Mouse (Mus musculus) embryonic facial prominence, embryonic 10.5 days (tissue): ENCODE results near the gene Ahnak2. TPM values are rescaled to one million over a fixed set of nuclear protein-coding genes. Genes with fewer than 3 reads are reported as not detected.

ENCODE experiments used
- DNase-seq: peaks from one replicate; pipeline ENCODE4 v3.0.0-alpha.2; 2017; ENCODE audit warnings: low spot score
- H3K27ac ChIP-seq: fragments of 300-500 bp; sonication (generic); replicated peaks from 2 replicates; pipeline ENCODE4 v1.5.1; 2016; ENCODE audit warnings: mild to moderate bottlenecking
- H3K27me3 ChIP-seq: fragments of 300-500 bp; sonication (generic); replicated peaks from 2 replicates; pipeline ENCODE4 v1.6.1; 2016; ENCODE audit warnings: low read depth, mild to moderate bottlenecking; ENCODE audit not compliant: poor library complexity, severe bottlenecking
- H3K36me3 ChIP-seq: fragments of 300-500 bp; sonication (generic); replicated peaks from 2 replicates; pipeline ENCODE4 v1.6.1; 2016; ENCODE audit warnings: mild to moderate bottlenecking, moderate library complexity
- H3K4me1 ChIP-seq: fragments of 300-500 bp; sonication (generic); 2 replicates; pipeline ENCODE4 v1.6.1; 2016
- H3K4me3 ChIP-seq: fragments of 300-500 bp; sonication (generic); 2 replicates; pipeline ENCODE4 v1.5.1; 2016; ENCODE audit warnings: mild to moderate bottlenecking, moderate library complexity
- H3K9me3 ChIP-seq: fragments of 300-500 bp; sonication (generic); 2 replicates; pipeline ENCODE4 v1.6.1; 2016; ENCODE audit warnings: mild to moderate bottlenecking
- WGBS: fragments of 180-500 bp; shearing (Covaris S2); methylation state at CpG from one replicate; pipeline ENCODE4 v1.1.7; 2016; 5-methylcytosine and 5-hydroxymethylcytosine counted together
- microRNA-seq: library from miRNA; unstranded; fragments of <30 nt; microRNA quantifications from one replicate; pipeline ENCODE4, GENCODE M21; 2017
- polyA plus RNA-seq: library from polyadenylated mRNA; unstranded; fragments of >200 nt; fragmentation: Nextera tagmentation; extraction: Ambion mirVana; gene quantifications from 2 replicates; pipeline ENCODE4 v1.2.1, GENCODE M21; 2016

Ahnak2 gene
- polyA plus RNA-seq, 1 experiment from 2014 or later = 0.20 TPM

DNA sequence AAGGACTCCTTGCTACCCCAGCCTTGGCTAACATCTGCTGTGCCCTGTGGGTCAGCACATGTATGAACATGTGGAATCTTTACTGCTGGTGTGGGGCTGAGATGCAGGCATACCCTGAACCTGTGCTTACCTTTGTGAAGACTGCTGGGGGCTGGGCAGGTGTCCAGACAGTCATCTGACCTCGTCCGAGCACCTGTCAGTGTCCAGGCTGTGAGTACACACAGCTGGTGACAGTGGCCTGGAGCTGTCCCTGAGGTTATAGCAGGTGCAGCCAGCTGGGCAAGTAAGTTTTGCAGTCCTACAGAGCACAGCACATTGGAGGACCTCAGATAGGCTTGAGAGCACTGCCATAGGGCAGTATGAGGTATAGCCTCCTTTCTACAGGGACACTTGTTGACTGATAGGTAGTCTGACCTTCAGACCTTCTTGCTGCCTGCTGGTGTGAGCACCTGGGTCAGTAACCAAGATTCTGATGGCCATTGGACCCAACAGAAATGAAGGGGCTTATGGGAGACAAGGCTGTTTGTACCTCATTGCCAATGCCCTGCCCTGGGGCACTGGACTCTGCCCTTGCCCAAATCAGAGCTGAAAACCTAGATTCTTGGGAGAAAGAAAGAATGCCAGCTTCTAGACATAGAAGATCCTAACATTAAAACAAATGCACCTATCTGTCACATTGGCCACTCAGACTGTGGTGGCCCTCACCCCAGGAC lies 68.2 kb downstream of the Ahnak2 start:
- Histone ChIP-seq H3K27ac (no peak overlapping the region), H3K9me3 (no peaks in the 10 kb centered on the region), H3K4me3 (no peak overlapping the region), H3K27me3 (no peaks in the 10 kb centered on the region), H3K36me3 (peaks cover 81% of the 10 kb centered on the region), H3K4me1 (no peaks in the 10 kb centered on the region)
- DNase-seq = no peak
- WGBS = 86% methylated on average over 2 of the region's 2 CpGs

GRCm38 (mm10) chr12:112732591-112732990 lies 69.9 kb downstream of the Ahnak2 start:
- Histone ChIP-seq H3K36me3 (peaks cover 64% of the 10 kb centered on the region), H3K27me3 (no peaks in the 10 kb centered on the region), H3K9me3 (no peaks in the 10 kb centered on the region), H3K4me3 (no peak overlapping the region), H3K27ac (no peak overlapping the region; the same call in 1 of the 2 replicates), H3K4me1 (no peaks in the 10 kb centered on the region)
- DNase-seq = no peak
- WGBS = 87% methylated on average over 10 of the region's 10 CpGs

DNA sequence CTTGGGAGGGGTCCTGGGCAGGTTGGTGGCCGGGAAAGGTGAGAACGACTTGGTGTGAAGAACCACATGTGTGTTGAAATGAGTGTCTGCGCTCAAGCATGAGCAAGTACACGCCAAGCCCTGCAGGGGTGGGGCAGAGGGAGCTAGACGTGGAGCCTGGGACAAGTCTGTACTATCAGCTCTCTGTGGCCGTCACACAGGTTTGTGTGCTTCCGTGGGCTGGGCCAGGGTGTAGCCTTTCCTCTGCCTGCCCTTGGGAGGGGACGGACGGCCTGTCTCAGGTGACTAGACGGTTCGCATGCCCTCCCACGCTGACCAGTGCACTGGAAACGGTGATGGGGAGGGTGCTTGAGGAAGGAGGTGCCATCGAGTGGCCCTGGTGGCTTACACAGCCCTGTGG lies 71.6 kb downstream of the Ahnak2 start:
- Histone ChIP-seq H3K9me3 (no peaks in the 10 kb centered on the region), H3K27ac (no peak overlapping the region), H3K27me3 (no peaks in the 10 kb centered on the region), H3K4me1 (no peaks in the 10 kb centered on the region), H3K36me3 (peaks cover 46% of the 10 kb centered on the region), H3K4me3 (no peak overlapping the region)
- no peak for DNase-seq
- 90% methylated on average over 14 of the region's 14 CpGs for WGBS

DNA sequence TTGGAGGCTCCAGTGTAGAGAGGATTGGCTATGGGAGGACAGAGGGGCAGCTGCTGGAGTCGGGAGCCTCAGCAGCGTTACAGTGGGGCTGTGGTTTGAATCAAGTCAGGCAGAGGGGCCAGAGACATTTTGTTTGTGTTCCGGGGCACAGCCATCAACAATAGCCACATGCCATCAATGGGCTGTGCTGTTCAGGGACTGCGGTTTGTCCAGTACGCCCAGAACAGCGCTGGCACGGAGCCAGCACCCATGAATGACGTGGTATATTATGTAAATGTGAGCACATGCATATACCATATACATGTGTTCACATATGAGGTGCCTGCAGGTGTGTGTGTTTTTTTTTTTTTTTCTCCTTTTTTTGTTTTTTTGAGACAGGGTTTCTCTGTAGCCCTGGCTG lies 74.7 kb downstream of the Ahnak2 start:
- Histone ChIP-seq H3K4me3 (no peak overlapping the region), H3K4me1 (peaks cover 20% of the 10 kb centered on the region), H3K27ac (no peak overlapping the region), H3K9me3 (no peaks in the 10 kb centered on the region), H3K36me3 (peaks cover 19% of the 10 kb centered on the region; the same call in 1 of the 2 replicates), H3K27me3 (peaks cover 21% of the 10 kb centered on the region)
- 86% methylated on average over 8 of the region's 8 CpGs for WGBS
- no peak for DNase-seq

GRCm38 (mm10) chr12:112724077-112724805 lies 78.2 kb downstream of the Ahnak2 start:
- Histone ChIP-seq H3K27me3 (peaks cover 56% of the 10 kb centered on the region), H3K27ac (no peak overlapping the region)
- 79% methylated on average over 11 of the region's 11 CpGs for WGBS

GRCm38 (mm10) chr12:112723445-112723844 lies 79.0 kb downstream of the Ahnak2 start:
- WGBS = 86% methylated on average over 6 of the region's 6 CpGs
- H3K9me3 ChIP-seq = no peaks in the 10 kb centered on the region
- no peaks in the 10 kb centered on the region; the same call in 1 of the 2 replicates for H3K36me3 ChIP-seq
- H3K27ac ChIP-seq = no peak overlapping the region
- peaks cover 49% of the 10 kb centered on the region for H3K4me1 ChIP-seq
- no peak for DNase-seq
- peaks cover 62% of the 10 kb centered on the region for H3K27me3 ChIP-seq
- peak overlapping the region; percentile 93 for H3K4me3 ChIP-seq

More at GRCm38 (mm10) chr12:112724077-112724805, 78.2 kb downstream of the Ahnak2 start:
- H3K9me3 ChIP-seq = no peaks in the 10 kb centered on the region
- H3K4me1 ChIP-seq = peaks cover 46% of the 10 kb centered on the region
- H3K4me3 ChIP-seq = no peak overlapping the region
- H3K36me3 ChIP-seq = no peaks in the 10 kb centered on the region; the same call in 1 of the 2 replicates
- DNase-seq = peak; percentile 81

- H3K27me3 ChIP-seq = peaks cover 62% of the 10 kb centered on the region
- DNase-seq = no peak
- H3K36me3 ChIP-seq = no peaks in the 10 kb centered on the region; the same call in 1 of the 2 replicates
- H3K27ac ChIP-seq = peak overlapping the region; percentile 83; the same call in 1 of the 2 replicates
- 12% methylated on average over 5 of the region's 5 CpGs for WGBS
- H3K9me3 ChIP-seq = no peaks in the 10 kb centered on the region
- peaks cover 49% of the 10 kb centered on the region for H3K4me1 ChIP-seq
- peak overlapping the region; percentile 93 for H3K4me3 ChIP-seq
Observed at GRCm38 (mm10) chr12:112723028-112723330, 79.5 kb downstream of the Ahnak2 start.

DNA sequence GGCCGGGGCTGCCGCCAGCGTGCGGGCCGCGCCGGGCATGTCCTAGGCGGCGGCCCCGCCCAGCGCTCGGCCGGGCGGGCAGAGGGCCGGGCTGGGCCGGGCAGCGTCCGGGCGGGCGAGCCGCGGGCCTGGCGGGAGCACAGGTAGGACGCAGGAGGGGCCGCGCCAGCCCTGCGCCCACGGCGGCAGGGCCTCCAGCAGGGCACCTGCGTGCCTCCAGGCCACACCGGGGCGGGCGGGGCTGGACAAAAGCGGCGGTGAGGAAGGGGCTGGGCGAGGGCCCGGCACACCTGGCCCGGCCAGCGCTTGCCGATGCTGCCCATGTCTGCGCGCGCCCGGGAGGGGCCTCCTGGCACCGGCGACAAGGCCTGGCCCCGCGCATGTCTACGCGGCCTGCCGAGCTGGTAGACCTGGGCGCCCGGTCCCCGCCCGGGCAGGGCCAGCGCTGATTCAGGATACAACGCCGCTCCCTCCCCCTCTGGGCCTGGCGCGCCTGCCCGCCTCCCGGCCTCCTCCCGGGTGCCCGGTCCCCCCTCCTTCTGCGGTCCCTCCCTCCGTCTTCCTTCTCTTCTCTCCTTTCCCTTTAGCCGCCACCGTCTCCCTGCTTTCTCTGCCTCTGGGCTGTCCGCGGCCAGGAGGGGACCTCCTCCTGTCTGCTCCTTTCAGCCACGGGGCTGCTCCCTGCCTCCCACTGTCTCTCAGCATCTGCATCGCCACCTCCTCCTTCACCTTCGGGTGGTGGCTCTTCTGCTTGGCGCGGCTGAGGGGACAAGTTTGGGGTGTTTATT lies 80.0 kb downstream of the Ahnak2 start:
- no peaks in the 10 kb centered on the region; the same call in 1 of the 2 replicates for H3K36me3 ChIP-seq
- H3K27ac ChIP-seq = peak overlapping the region; percentile 83
- H3K4me3 ChIP-seq = peak overlapping the region; percentile 93
- peak; percentile 57 for DNase-seq
- no peaks in the 10 kb centered on the region for H3K9me3 ChIP-seq
- H3K27me3 ChIP-seq = peaks cover 62% of the 10 kb centered on the region
- peaks cover 49% of the 10 kb centered on the region for H3K4me1 ChIP-seq
- WGBS = under 1% methylated on average over 75 of the region's 75 CpGs

Small RNA genes within 50 kb of the gene (microRNA-seq; reads per million reads assigned to microRNA genes)
- gene Mir6940 = not detected

Other genes starting within 250 kb of the Ahnak2 start
- 1.5 and 1.7 TPM in 2 replicates for gene Inf2, start 213.9 kb downstream of the Ahnak2 start, polyA plus RNA-seq
- 4.0 and 4.3 TPM in 2 replicates for gene Adssl1, start 182.6 kb downstream of the Ahnak2 start, polyA plus RNA-seq
- 332 TPM in 2 replicates for gene Siva1, start 158.0 kb downstream of the Ahnak2 start, polyA plus RNA-seq
- 47.0 and 53.4 TPM in 2 replicates for gene Akt1, start 127.8 kb downstream of the Ahnak2 start, polyA plus RNA-seq
- gene Zbtb42, start 123.8 kb downstream of the Ahnak2 start, polyA plus RNA-seq = 4.3 and 4.5 TPM in 2 replicates
- 9.7 and 10.6 TPM in 2 replicates for gene Cep170b, start 82.2 kb downstream of the Ahnak2 start, polyA plus RNA-seq
- 3.9 and 4.6 TPM in 2 replicates for gene Pld4, start 42.0 kb downstream of the Ahnak2 start, polyA plus RNA-seq
- 9.3 and 10.1 TPM in 2 replicates for gene Clba1, start 6.3 kb upstream of the Ahnak2 start, polyA plus RNA-seq
- 180 and 183 TPM in 2 replicates for gene Cdca4, start 26.8 kb upstream of the Ahnak2 start, polyA plus RNA-seq
- 0.30 TPM in 1 of 2 replicates, not detected in the other for gene Gpr132, start 65.6 kb upstream of the Ahnak2 start, polyA plus RNA-seq
- 4.8 and 5.3 TPM in 2 replicates for gene Jag2, start 127.1 kb upstream of the Ahnak2 start, polyA plus RNA-seq
- gene Nudt14, start 139.5 kb upstream of the Ahnak2 start, polyA plus RNA-seq = 78.1 and 83.8 TPM in 2 replicates
- 22.3 and 23.0 TPM in 2 replicates for gene Btbd6, start 173.8 kb upstream of the Ahnak2 start, polyA plus RNA-seq
- gene Brf1, start 198.0 kb upstream of the Ahnak2 start, polyA plus RNA-seq = 59.8 and 60.9 TPM in 2 replicates
- gene Pacs2, start 211.9 kb upstream of the Ahnak2 start, polyA plus RNA-seq = 13.7 and 14.3 TPM in 2 replicates